Mouse (Mus musculus) E14TG2a.4 (cell line): Measurements from ENCODE around the gene Pola2.

ENCODE experiments used
- CTCF ChIP-seq: conservative IDR thresholded peaks from 2 replicates; pipeline ENCODE4 v1.5.1; 2014; ENCODE audit warnings: low read length
- POU5F1 ChIP-seq: IDR thresholded peaks from 2 replicates; pipeline ENCODE4 v1.6.1; 2014; ENCODE audit warnings: low read length, borderline replicate concordance

GRCm38 (mm10) chr19:5940173-5940572 lies 23.8 kb downstream of the Pola2 start:
- TF ChIP-seq CTCF (no peak), POU5F1 (no peak)
